Mouse (Mus musculus): ENCODE measurements at regions not wholly inside any gene's neighbourhood (a gene's known extent, or its start where the extent isn't known, plus 50 kb on each side); places are given as distances from the start of the nearest gene placed in this dataset.

GRCm38 (mm10) chr15:59707081-59707480 lies 309.3 kb downstream of the 4933412E24Rik start:
- no peak overlapping the region for H3K27ac ChIP-seq (replicated peaks; ENCODE audit: insufficient read depth, low read depth, low read length)
- no peak for DNase-seq (ENCODE audit: extremely low read depth, low read depth, low spot score)
- no peak for TF ChIP-seq CTCF (IDR thresholded peaks at IDR 0.05; ENCODE audit: low read depth, low read length)
- TF ChIP-seq POLR2A (IDR thresholded peaks at IDR 0.05; ENCODE audit: extremely low read depth, insufficient read depth, low read length): no peak
- H3K4me3 ChIP-seq (ENCODE audit: insufficient read depth, low read depth, low read length): no peak overlapping the region
- no peaks in the 10 kb centered on the region for H3K36me3 ChIP-seq (ENCODE audit: control insufficient read depth, insufficient read depth, low read length)
- peaks cover 4% of the 10 kb centered on the region for H3K4me1 ChIP-seq (ENCODE audit: control insufficient read depth, insufficient read depth, low read length)
- WGBS: 61% methylated on average over 8 of the region's 8 CpGs
- no peaks in the 10 kb centered on the region for H3K79me2 ChIP-seq (ENCODE audit: control insufficient read depth, insufficient read depth, low read length)
- no peaks in the 10 kb centered on the region for H3K27me3 ChIP-seq (ENCODE audit: control insufficient read depth, insufficient read depth, low read length)
- no peak overlapping the region for H3K9ac ChIP-seq (ENCODE audit: low read depth, low read length)

All from liver, adult 2 months (tissue).